Mouse (Mus musculus) CD4-positive, CD25-positive, alpha-beta regulatory T cell, adult 2 months (primary cell): ENCODE data around the gene Lpp.

Source experiments
- DNase-seq: peaks from one replicate; pipeline ENCODE4 v3.0.0-alpha.2; 2012; ENCODE audit warnings: low read depth, low spot score

Lpp gene

DNA sequence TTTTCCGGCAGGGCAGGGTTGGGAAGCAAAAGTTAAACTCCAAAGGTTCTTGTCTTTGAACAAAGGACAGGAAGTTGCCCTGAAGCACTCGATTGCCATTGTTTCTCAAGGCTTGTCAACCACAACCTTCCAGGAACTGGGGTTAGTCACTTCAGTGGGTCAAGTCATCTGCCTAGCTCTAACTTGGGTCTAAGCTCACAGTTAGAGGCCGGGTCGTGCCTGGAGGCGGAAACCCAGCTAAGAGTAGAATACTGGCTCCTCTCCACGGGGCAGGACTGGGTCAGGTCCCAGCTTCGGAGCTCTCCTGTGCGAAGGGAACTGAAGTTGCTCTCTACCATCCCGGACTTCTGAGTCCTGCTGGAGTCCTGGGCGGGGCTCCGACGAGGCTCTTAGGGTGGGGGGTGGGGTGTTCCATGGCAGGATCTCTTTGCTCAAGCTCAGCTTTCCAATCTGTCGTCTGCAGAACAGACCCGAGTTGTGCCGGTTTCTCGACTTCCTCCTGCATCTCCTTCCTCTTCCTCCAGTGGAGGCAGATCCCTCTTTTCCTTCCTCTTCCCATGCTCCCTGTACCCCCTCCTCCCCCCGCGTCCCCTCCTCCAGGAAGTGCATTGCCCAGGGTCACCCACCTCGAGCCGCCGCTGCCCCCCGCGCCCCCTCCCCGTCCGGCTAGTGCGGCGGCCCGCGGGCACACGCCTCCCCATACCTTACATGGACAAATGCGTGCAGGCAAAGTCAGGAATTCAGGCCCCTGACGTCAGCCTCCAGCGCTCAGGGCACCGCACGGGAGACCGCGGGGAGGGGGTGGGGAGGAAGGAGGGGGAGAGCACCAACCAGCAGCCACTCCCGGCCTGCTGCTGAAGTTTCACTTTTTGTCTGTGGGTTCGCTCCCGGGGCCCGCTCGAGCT is at the start of gene Lpp:
Gene Lpp (plus strand): TSS at position 857 of the 905 bp plus-strand sequence.
- peak; percentile 84 for DNase-seq

DNA sequence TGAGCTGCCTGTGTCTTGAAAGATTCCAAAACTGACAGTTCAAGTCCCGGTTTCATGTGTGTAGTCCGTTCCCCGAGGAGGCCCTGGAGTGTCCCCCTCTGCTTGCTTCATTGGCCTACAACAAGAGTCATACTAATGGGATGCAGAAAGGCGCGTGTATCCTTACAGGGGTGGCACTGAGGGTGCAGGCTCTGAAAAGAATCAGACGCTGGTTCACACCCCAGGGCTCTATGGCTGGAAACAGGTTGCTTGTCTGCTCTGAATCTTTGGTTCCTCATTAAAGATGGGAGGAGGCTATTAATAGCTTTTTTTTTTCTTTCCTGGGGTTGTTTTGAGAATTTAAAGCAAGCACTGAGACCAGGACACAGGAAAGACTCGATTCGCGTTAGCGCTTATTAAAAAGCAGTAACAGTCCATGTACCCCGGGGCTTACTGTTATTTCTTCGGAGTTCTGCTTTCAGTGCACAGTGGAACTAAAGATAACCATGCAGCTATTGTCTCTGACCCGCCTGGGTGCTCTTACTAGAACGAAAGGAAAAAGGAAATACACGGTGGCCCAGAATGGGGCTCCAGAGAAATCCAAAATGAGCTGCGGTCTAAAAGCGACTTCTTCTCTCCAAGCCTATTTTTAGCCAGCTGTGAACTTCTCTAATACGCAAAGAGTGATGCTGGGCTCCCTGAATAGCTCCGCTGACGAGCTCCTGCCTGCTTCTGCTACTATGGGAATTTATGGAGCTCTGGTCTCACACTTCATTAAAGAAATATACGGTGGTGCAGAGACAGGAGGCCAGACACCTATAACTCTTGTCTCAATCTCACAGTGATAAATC is 45.5 kb upstream of the Lpp start:
- DNase-seq, result no peak

DNA sequence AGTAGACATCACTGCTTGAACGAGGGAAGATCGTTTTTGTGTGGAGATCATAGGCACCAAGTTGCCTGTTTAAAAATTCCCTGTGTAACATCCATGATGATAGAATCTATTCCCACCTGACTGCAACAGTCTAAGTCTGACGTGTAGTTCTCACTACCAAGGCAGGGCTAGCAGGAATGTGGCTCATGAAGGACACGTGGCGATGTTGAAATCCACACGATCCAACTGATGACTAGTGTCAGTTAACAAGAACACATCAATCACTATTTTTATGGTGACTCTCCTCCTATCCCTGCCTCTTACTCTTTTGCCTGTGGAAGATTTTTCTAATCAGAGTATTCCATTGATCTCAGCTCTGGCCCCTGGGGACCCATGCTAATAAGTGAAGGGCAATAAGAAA is 43.0 kb upstream of the Lpp start:
- DNase-seq, result no peak

DNA sequence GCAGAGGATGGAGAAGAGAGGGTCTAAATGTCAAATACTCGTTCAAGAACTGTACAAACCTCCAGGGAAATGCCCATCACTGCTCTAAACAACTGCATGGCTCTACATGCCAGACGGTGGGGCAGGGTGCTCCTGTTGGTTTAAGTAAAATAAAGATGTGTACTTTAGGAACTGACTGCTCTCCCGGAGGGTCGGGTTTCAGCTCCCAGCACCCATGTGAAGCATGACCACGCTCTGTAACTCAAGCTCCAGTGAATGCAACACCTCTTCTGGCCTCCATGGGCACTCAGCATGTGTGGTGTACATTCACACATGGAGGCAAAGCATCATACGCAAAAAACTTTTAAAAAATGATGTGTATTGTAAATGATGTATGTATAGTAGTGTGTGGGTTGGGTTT is 42.6 kb upstream of the Lpp start:
- DNase-seq, result no peak

DNA sequence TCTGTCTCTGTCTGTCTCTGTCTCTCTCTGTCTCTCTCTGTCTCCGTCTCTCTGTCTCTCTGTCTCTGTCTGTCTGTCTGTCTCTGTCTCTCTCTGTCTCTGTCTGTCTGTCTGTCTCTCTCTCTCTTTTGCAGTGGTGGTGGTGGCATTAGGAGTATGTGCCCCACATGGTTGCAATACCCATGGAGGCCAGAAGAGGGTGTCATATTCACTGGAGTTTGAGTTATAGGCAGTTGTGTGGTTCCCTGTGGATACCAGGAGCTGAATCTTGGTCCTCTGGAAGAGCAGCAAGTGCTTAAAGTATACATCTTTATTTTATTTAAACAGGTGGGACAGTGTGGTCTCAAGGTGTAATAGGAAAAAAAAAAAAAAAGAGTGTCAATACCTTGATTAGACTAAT is 41.5 kb upstream of the Lpp start:
- no peak for DNase-seq

DNA sequence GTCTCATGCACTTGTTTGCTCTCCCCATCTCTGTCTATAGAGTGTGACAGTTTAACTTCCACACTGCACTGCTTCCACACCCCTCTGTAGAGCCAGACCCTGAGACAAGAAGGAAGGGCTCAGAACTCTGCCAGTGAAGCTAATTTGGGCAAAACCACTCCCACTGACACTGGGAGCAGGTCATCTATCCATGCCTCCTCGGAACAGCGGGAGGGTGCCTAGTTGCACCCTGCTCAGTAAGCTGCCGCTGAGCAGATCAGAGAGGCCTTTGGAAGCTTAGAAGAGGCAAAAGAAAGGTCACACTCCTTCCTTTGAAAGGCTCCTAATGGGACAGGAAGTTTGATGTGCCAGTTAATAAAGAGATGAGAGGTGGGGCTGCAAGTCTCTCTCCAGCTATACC is 39.5 kb upstream of the Lpp start:
- no peak for DNase-seq

DNA sequence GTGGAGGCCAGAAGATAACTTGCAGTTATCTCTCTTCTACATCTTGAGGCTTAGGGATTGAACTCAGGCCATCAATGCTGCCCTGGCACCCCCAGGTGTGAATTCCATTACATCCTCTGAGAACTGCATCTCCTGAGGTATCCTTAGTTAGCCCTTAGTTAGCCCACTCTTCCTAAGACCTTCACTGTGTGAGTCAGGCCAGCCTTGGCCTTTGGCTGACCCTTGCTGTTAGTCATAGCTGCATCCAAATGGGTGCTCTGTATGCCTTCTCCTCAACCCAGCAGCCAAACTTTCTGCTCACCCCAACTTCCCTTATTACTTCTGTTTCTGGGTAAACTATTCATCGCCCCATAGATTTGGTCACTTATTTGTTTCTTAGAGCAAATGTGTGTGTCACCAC is 31.6 kb upstream of the Lpp start:
- DNase-seq, result no peak

DNA sequence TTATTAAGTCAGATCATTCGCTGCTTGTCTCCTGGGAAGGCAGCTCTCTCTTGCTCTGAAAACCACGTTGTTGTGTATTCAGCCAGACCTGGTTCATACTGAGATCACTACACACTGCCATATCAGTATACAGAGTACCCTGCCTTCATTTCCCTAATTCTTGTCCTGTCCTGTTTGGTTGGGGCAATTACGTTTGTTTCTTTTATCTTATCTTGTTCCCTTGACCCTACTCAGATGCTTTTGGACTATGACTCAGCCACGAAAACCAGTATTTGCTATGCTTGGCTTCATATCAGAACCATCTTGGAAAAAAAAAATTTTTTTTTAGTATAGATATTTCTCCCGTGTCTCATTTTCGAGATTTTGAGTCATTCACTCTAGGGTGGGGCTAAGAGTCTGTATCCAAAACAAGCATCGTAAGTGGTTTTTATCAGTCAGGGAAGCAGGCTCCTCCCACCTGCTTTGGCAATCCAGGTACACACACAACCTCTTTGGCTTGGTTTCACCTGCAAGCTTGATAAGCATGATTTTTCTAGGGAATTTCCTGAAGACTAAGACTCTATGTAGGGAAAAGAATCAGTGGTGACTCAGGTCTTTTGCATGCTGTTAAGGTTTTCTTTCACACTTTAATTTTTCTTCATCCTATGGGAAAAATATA is 29.1 kb upstream of the Lpp start:
- DNase-seq, result no peak

DNA sequence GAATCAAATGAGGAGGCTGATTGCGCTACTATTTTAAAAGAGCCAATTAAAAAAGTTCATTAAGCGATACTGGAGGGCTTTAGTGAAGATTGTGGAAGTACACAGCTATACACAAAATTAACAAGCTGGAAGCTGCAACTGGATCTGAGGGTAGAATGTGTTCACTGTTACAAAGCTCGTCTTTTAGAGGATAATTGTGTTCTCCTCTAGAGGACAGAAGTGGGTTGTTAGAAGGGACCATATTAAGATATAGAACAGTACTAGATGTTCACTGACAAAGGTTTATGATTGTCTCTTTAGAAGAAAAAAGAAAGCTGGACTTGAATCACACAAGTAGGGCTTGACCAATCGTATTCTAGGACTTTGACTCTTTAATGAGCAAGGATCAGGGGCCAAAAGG is 27.4 kb upstream of the Lpp start:
- no peak for DNase-seq

DNA sequence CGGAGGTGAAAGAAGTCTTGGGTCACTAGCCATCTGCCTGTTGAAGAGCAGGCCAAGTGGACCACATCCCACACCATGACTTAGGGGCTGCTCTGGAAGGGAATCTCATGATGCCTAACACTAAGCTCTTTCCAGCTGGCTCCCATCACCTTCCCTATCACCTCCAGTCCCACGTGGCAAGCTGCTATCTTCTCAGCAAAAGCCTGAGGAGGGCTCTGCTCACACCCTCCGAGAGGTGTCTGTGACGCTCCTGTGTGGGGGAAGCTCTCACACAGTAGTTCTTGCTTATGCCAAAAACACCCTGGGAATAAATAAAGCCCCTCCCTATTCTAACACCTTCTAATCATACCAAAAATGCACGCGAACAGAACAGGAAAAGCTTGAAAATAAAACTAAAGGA is 26.2 kb upstream of the Lpp start:
- no peak for DNase-seq

DNA sequence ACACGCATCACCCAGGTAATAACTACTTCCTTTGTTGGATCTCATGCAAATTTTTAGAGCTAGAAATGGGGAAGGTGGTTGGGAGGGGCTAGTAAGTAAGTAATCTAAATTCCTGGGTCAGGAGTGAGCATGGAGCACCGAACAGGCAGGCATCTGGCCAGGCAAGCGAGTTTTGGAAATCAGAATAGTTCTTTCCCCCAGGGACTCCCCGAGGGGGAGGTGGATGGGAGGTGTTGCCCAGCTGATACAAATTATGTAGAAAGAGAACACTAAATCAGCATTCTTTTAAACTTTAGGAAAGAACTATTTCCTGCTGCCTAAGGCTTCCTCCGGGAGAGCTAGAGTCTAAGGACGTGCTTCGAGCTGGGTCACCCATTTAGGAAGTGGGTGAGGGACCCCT is 25.8 kb upstream of the Lpp start:
- DNase-seq, result no peak

DNA sequence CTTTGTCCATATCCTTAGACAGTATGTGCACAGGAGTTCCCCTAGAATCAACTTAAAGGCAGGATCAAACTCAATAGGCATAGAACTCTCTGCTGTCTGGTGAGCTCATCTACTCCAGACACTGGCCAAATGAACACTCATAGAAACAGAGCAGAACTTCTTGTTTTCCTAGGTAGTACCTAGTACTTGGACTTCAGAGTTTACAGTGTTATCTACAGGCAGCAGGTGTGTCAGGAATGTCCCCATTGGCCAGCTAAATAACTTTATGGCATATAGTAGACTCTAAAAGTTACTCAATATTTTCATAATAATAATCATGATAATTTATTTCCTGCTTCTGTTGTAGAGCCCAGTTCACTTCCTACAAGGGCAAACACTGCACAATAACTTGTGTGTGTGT is 16.8 kb upstream of the Lpp start:
- no peak for DNase-seq

DNA sequence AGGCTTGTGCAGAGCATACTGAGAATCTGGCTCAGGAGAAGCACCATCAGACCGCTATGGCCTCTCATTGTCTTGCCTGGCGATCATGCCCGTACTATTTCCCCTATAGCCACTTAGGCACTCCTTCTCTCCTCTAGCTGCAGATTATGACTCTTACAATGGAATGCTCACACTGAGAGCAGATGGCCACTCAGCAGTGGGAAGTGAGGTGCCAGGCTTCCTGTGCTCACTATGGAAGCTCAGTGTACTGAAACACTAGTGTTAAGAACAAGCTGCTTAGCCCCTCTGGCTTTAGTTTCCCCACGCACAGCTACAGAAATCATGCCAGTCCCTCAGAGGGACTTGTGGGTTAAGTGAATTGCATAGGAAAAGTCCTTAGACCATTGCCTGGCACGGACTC is 2.7 kb upstream of the Lpp start:
- no peak for DNase-seq

DNA sequence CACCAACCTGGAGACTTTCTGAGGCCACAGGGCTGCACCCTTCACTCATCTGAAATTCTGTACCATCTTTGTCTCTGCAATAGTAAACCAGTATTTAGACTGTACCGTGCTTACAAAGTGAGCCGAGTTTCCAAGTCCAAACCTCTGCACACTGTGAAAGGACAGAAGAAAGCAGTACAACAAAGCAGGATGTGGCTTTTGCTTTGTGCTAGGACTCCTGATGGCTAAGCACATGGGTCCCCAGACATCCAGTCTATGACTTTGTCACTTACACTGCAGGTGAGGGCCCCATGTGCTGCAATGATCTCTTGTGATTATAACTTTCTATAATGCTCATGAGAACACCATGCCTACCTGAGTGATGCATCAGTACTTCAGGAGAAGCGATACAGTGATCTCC is 2.2 kb upstream of the Lpp start:
- peak; percentile 46 for DNase-seq

DNA sequence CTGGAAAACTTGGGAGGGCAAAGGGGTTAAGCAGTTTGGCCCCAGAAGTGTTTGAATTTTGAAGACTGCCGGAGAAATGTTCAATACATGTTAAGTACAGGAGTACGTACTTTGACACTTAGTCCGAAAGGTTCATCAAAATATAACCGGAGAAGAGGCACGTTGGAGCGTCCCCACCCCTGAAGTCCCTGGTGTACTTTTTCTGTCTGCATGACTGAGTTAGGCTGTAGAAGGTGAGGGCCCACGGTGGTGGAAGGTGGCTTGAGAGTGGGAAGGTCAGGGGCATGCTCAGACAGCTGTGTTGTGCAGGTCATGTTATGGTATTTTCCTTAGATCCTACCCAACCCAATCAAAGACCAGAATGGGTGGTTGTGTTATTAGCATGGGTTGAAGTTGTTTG is 1.4 kb upstream of the Lpp start:
- no peak for DNase-seq

DNA sequence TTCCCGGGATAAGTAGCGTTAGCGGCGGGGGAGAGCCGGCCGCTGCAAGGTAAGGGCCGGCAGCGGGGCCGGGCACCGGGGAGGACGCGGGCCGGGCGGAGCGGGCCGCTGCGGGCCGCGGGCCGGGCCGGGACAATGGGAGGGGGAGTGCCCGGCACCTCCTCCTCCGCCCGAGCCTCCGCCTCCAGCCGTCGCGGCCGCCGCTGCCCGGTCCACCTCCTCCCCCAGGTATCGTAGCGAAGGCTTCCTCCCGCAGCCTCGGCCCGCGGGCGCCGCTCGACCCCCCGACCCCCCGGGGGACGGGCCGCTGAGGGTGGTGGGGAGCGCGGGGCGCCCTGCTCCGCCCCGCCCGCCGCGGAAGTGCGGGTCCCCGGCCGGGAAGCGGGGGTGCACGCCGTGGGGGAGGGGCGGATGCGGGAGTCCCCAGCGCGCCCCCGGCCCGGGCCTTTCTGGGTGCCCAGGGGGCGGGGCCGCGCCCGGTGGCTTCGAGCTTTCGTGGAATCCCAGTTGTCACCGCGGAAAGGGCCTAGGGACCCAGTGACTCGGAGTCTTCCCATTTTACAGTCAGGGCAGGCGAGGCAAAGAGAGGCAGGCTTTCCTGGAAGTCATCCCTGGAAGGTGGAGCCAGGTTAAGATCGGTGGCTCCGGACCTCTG is 376 bp downstream of the Lpp start:
- DNase-seq, result peak; percentile 77

DNA sequence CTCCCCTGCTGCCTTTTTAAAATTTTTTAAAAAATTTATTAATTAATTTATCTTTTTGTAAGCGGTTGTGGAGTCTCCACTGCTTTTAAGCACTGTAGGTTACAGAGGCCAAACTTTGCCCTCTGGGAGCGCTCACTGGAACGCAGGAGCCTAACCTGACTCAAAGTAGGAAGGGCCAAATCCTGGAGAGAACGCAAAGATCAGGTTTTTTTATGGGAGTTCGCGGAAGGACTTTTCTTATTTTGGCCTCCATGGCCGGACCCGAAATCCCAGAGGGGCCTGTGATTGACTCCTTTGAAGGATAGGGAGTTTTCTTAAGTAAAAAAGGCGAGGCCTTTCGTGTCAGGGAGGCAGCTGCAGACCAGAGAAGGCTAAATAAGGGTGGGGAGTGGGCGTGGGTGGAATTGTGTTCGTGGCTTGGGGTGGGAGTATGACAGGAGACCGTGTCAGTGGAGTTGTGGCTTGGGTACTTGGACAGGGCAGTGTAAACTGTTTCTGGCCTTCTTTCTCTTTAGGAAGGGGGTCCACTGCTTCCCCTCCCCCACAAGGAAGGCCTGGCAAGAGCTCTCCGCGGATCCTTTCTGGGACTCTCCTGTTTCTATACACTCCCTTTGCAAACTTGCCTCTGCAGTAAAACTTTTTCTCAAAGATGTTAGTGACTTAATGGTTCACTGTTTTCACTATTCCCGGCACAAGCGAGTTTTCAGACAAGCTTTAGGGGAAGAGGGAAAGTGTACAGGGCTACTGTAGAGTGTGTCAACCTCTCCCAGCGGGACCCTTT is 1.1 kb downstream of the Lpp start:
- peak; percentile 18 for DNase-seq

DNA sequence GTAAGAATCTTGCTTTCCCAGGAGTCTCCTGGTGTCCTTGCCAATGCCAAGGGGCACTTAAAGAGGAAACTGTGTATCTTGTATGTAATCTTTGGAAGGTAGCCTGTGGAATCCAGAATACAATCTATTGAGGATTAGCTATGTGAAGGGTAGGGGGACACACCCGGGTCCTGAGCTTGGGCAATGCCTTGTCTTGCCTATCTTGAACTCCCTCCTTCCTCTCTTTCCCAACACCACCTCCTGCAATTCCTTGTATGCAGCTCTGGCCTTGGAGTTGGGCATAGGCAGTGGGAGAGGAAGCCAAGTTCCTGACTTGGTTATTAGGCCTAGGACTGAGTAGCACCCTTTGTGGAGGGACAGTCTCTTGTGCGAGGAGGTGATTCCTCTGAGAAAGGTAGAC is 1.8 kb downstream of the Lpp start:
- DNase-seq, result no peak

DNA sequence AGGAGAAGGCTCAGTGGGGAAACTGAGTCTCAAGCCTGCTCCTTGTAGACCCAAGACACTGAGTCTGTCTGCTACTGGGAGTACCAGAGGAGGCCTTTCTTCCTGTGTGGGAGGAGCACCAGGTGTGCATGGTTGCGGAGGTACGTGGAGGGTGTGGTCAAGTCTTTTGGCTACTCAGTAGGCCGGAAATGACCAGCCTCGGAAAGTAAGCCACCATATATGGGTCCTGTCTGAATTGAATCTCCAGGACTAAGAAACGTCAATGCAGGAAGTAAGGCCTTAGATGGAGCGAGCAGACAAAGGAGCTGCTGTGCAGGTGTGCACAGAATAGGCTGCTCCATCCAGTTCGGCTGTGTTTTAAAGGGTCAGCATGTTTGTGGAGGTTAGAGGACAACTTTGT is 3.2 kb downstream of the Lpp start:
- DNase-seq, result no peak

DNA sequence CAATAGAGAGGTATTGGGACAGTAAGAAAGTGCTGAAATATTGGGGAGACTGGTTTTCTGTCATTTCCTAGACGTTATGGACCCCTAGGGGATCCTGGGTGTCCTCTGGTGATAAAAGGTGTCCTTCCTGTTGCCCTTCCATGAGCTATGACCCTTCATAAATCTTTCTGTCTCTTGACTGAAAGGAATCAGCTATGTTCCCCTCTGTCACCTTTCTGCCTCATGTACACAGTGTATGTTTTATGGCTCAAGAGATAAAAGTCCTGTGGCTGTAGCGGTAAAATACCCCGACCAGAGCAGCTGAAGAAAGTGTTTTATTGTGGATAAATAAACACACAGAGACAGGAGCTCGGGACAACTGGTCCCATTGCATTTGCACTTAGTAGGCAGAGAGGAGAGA is 5.2 kb downstream of the Lpp start:
- no peak for DNase-seq

DNA sequence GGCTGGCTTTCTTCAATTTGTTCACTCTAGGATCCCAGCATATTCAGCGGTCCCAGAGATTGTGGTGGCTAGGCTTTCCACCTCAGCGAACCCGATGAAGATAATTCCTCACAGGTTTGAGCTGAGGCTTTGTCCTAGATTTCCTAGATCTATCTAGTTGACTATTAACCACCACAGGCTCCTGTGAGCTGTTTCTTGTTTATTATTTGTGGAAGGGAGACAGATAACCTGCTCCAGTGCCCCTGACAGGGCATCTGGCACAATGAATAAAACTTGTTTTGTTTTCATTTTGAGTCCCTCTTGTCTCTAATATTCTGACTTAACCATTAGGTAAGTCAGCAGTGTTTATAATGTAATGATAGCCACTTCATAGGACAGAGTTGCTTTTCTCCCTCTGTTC is 5.6 kb downstream of the Lpp start:
- no peak for DNase-seq
